Mouse (Mus musculus): ENCODE data around the gene Mef2a. TPM values are rescaled to one million over a fixed set of nuclear protein-coding genes. Genes with fewer than 3 reads are reported as not detected.

Gene Mef2a
- polyA plus RNA-seq, 1 experiment = 59.1 TPM

DNA sequence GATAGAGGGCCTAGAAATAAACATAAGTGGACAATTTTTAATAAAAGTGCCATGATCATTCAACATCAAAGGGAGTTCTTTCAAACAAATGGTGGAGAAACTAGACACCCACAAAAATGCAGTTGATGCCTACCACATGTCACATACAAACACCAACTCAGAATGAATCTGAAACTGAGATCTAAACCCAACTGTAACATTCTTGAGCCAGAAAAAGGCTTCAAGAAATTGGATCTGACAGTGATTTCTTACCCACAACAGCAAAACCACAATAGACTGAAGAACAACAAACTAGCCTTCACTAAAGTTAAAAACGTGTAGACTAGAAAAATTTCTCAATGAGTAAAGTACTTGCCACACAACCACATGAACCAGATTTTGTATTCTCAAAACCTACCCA is 52.3 kb downstream of the Mef2a start:
- no peaks in the 10 kb centered on the region for H3K4me1 ChIP-seq (ENCODE audit: control insufficient read depth, insufficient read depth, low read length)
- TF ChIP-seq CTCF (IDR thresholded peaks at IDR 0.05; ENCODE audit: borderline replicate concordance, insufficient read depth, low read depth, low read length) (no peak), POLR2A (IDR thresholded peaks at IDR 0.05; ENCODE audit: borderline replicate concordance, insufficient read depth, low read length) (no peak)
- no peaks in the 10 kb centered on the region for H3K27me3 ChIP-seq (ENCODE audit: control insufficient read depth, insufficient read depth, low read length)
- H3K4me3 ChIP-seq (replicated peaks; ENCODE audit: insufficient read depth, low read depth, low read length) = no peak overlapping the region
- WGBS = 83% methylated on average over 1 of the region's 1 CpGs
- no peak overlapping the region for H3K27ac ChIP-seq (ENCODE audit: insufficient read depth, low read length)
- no peak for DNase-seq

DNA sequence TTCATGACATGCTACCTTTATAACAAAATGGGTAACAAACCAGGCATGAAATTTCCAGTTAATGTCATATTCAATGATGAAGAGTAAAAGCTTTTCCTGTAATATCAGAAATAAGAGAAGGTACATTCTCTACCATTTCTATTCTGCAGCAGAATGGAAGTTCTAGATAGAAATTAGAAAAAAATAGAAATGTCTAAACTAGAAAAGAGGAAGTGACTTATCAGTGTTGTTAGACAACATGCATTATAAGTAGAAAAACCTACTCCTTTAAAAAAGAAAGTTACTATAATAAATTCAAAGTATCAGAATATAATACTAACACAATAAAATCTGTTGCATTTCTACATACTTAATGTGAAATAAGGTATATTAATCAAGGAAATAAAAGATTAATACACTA is 54.0 kb downstream of the Mef2a start:
- Histone ChIP-seq H3K27ac (ENCODE audit: insufficient read depth, low read length) (no peak overlapping the region), H3K4me3 (replicated peaks; ENCODE audit: insufficient read depth, low read depth, low read length) (no peak overlapping the region), H3K4me1 (ENCODE audit: control insufficient read depth, insufficient read depth, low read length) (no peaks in the 10 kb centered on the region), H3K27me3 (ENCODE audit: control insufficient read depth, insufficient read depth, low read length) (no peaks in the 10 kb centered on the region)
- DNase-seq = no peak
- TF ChIP-seq CTCF (IDR thresholded peaks at IDR 0.05; ENCODE audit: borderline replicate concordance, insufficient read depth, low read depth, low read length) (no peak), POLR2A (IDR thresholded peaks at IDR 0.05; ENCODE audit: borderline replicate concordance, insufficient read depth, low read length) (no peak)

DNA sequence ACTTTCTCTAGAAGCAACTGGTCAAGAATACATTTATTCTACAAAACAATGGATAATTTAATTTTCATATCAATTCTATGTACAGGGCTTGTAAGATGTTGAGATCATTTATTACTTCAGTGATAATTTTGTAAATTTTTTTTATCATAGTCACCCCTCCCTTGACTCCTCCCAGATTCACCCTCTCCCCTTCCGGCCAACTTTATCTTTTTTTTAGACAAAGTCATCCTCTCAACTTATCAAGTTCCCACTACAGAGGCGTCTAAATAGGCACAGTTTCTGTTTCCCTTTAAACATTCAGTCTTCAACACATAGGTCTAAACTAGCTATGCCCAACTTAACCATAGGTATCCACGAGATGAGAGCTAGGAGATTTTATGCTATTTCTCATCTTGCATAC is 59.5 kb downstream of the Mef2a start:
- WGBS = 97% methylated on average over 3 of the region's 3 CpGs
- TF ChIP-seq POLR2A (IDR thresholded peaks at IDR 0.05; ENCODE audit: borderline replicate concordance, insufficient read depth, low read length) = no peak
- no peak for TF ChIP-seq CTCF (IDR thresholded peaks at IDR 0.05; ENCODE audit: borderline replicate concordance, insufficient read depth, low read depth, low read length)
- Histone ChIP-seq H3K4me3 (replicated peaks; ENCODE audit: insufficient read depth, low read depth, low read length) (no peak overlapping the region), H3K27ac (ENCODE audit: insufficient read depth, low read length) (no peak overlapping the region), H3K27me3 (ENCODE audit: control insufficient read depth, insufficient read depth, low read length) (no peaks in the 10 kb centered on the region), H3K4me1 (ENCODE audit: control insufficient read depth, insufficient read depth, low read length) (no peaks in the 10 kb centered on the region)
- DNase-seq = no peak

DNA sequence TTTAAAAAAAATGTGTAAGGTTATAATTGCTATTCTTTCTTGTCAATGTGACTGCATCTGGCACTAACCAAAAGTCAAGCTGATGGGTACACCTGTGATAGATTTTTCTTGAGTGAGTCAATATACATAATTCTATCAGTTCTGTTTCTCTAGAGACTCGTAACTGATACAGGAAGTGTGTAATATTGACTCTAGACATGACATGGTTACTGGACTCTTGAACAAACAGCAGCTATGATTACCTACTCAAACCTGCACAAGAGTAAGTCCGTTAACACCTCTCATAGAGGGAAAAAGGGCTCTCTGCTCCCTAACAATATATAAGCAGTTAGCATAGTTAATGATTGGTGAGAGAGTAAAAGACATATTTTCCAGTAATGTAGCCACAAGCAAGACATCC is 62.5 kb downstream of the Mef2a start:
- Histone ChIP-seq H3K4me3 (replicated peaks; ENCODE audit: insufficient read depth, low read depth, low read length) (no peak overlapping the region), H3K27ac (ENCODE audit: insufficient read depth, low read length) (no peak overlapping the region), H3K27me3 (ENCODE audit: control insufficient read depth, insufficient read depth, low read length) (no peaks in the 10 kb centered on the region), H3K4me1 (ENCODE audit: control insufficient read depth, insufficient read depth, low read length) (no peaks in the 10 kb centered on the region)
- WGBS = 94% methylated on average over 2 of the region's 2 CpGs
- TF ChIP-seq CTCF (IDR thresholded peaks at IDR 0.05; ENCODE audit: borderline replicate concordance, insufficient read depth, low read depth, low read length) (no peak), POLR2A (IDR thresholded peaks at IDR 0.05; ENCODE audit: borderline replicate concordance, insufficient read depth, low read length) (no peak)
- no peak for DNase-seq

DNA sequence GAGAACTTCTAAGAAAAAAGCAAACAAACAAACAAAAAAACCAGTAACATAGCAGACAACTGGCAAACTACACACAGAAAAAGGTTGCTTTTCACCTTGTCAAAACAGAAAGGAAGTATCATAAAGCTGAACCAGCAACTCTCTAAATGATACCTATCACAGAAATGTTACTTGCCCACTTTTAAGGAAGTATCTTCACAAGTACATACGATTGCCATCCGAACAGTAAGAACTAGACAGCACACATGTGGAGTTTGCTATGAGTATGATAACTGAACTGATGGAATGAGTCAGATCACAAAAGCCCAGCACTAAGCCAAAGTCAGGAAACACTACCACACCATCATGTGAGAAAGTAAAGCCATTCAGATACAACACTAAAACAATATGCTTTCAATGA is 64.6 kb downstream of the Mef2a start:
- 88% methylated on average over 2 of the region's 2 CpGs for WGBS
- no peak overlapping the region for H3K27ac ChIP-seq (ENCODE audit: insufficient read depth, low read length)
- no peaks in the 10 kb centered on the region for H3K27me3 ChIP-seq (ENCODE audit: control insufficient read depth, insufficient read depth, low read length)
- TF ChIP-seq POLR2A (IDR thresholded peaks at IDR 0.05; ENCODE audit: borderline replicate concordance, insufficient read depth, low read length) (no peak), CTCF (IDR thresholded peaks at IDR 0.05; ENCODE audit: borderline replicate concordance, insufficient read depth, low read depth, low read length) (no peak)
- H3K4me3 ChIP-seq (replicated peaks; ENCODE audit: insufficient read depth, low read depth, low read length) = no peak overlapping the region
- H3K4me1 ChIP-seq (ENCODE audit: control insufficient read depth, insufficient read depth, low read length) = no peaks in the 10 kb centered on the region
- DNase-seq = no peak

DNA sequence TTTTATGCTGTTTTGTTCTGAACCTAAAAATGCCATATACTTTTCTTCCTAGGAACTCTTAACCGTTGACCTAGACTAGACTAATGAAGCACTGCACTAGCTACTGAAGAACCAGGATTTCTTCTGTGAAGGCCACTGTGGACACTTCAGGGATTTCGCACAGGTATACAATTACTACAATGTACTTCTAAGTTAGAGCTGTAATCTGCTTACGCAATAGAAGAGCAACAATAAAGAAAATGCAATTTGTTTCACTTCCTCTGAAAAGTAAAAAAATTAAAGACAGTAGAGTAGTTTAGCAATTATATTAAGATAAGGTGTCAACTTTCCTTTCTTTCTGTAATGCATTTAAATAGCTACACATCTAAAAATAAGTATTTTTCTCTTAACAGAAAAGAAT is 65.6 kb downstream of the Mef2a start:
- no peak for TF ChIP-seq CTCF (IDR thresholded peaks at IDR 0.05; ENCODE audit: borderline replicate concordance, insufficient read depth, low read depth, low read length)
- no peak for TF ChIP-seq POLR2A (IDR thresholded peaks at IDR 0.05; ENCODE audit: borderline replicate concordance, insufficient read depth, low read length)
- Histone ChIP-seq H3K4me3 (replicated peaks; ENCODE audit: insufficient read depth, low read depth, low read length) (no peak overlapping the region), H3K27ac (ENCODE audit: insufficient read depth, low read length) (no peak overlapping the region), H3K27me3 (ENCODE audit: control insufficient read depth, insufficient read depth, low read length) (no peaks in the 10 kb centered on the region), H3K4me1 (ENCODE audit: control insufficient read depth, insufficient read depth, low read length) (no peaks in the 10 kb centered on the region)
- WGBS = 93% methylated on average over 3 of the region's 3 CpGs
- DNase-seq = no peak

DNA sequence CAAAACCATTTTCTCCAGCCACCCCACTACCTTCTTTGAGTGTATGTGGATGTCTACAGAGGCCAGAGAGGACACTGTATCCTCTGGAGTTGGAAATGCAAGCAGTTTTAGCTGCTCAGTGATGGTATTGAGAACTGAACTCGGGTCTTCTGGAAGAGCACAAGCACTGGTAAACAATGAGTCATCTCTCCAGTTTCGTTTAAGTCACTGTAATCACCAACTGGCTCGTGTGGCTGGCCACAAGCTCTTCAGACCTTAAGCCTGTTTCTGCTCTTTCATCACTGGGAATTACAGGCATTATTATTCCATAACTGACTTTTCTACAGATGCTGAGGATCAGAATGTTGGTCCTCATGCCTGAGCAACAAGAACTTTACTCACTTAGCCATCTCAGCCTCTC is 67.7 kb downstream of the Mef2a start:
- Histone ChIP-seq H3K27ac (ENCODE audit: insufficient read depth, low read length) (no peak overlapping the region), H3K27me3 (ENCODE audit: control insufficient read depth, insufficient read depth, low read length) (no peaks in the 10 kb centered on the region), H3K4me1 (ENCODE audit: control insufficient read depth, insufficient read depth, low read length) (no peaks in the 10 kb centered on the region), H3K4me3 (replicated peaks; ENCODE audit: insufficient read depth, low read depth, low read length) (no peak overlapping the region)
- TF ChIP-seq CTCF (IDR thresholded peaks at IDR 0.05; ENCODE audit: borderline replicate concordance, insufficient read depth, low read depth, low read length) (no peak), POLR2A (IDR thresholded peaks at IDR 0.05; ENCODE audit: borderline replicate concordance, insufficient read depth, low read length) (no peak)
- 38% methylated on average over 3 of the region's 3 CpGs for WGBS
- no peak for DNase-seq

DNA sequence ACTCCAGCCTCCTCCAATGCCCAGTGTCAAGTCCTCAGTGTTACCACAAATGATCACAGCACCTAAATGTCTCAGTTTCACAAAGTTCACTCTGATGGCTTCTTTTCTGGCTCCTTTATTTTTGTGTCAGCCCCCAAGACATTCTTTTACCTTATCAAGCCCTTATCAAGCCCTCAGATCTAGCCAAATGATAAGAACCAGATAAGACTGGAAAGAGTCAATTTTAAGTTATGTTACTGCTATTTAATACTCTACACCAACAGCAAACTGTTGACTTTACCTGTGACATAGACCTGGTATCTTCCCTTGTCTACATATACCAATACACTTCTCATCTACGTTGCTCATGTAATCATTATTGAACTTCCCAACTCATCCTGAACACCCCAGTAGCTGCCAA is 76.2 kb downstream of the Mef2a start:
- DNase-seq = no peak
- Histone ChIP-seq H3K4me1 (ENCODE audit: control insufficient read depth, insufficient read depth, low read length) (no peaks in the 10 kb centered on the region), H3K4me3 (replicated peaks; ENCODE audit: insufficient read depth, low read depth, low read length) (no peak overlapping the region), H3K27ac (ENCODE audit: insufficient read depth, low read length) (no peak overlapping the region), H3K27me3 (ENCODE audit: control insufficient read depth, insufficient read depth, low read length) (no peaks in the 10 kb centered on the region)
- TF ChIP-seq CTCF (IDR thresholded peaks at IDR 0.05; ENCODE audit: borderline replicate concordance, insufficient read depth, low read depth, low read length) (no peak), POLR2A (IDR thresholded peaks at IDR 0.05; ENCODE audit: borderline replicate concordance, insufficient read depth, low read length) (no peak)
- WGBS = 87% methylated on average over 1 of the region's 1 CpGs
